Mouse (Mus musculus) layer of hippocampus, adult 11-12 months (tissue): ENCODE data around the gene Prox2.

Experiments
- DNase-seq: peaks from one replicate; pipeline ENCODE4 v3.0.0; 2022; ENCODE audit warnings: low spot score

The Prox2 gene

GRCm38 (mm10) chr12:85131361-85131760 is 20.8 kb upstream of the Prox2 start:
- no peak for DNase-seq

DNA sequence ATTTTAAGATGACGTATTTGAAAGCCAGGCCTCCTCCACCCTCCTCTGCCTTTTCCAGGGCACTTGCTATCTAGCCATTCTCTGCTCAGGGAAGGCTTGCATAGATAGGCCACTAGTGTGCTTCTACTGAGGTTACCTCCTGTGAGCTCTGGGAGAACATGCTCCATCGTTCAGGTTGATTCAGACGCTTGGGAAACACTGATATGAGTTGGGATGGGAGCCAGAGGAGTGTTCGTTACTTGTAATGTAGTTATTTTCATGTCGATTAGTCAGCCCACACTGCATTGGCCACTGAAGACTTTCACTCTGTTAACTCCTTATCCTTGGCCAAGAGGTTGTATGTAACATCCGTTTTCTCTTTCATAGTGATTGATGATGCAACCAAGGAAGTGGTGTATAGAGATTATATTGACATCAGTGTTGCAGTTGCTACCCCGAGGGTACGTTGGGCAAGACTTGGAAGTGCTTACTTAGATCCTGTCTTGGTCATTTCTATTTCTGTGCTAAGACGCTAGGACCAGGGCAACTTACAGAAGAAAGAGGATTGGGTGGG is 18.9 kb upstream of the Prox2 start:
- no peak for DNase-seq

DNA sequence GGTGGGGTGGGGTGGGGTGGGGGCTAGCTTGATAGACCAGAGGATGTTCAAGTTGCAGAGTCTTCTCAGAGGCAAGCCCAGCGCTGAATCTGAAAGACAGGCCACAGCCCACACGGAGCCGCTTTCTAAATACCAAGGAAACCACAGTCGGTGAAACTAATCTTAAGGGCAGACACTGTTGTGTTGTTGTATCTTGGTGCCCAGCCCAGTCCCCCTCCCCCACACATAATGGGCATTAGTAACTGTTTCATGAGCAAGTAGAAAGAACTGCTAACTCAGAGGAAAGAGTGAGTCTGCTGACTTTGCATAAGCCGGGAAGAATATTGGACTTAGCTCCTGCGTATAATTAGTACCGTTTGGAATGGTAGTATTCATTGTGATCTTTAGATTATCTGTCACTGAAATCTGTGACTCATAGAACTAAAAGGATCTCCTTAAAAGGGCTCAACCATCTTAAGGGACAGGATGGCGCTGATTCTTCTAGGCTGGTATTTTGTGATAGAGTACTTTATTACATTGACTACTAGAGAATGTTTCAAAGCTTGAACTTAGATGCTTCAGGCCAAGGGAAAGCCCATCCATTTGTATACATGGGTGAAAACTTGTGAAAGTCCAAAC is 16.5 kb upstream of the Prox2 start:
- DNase-seq = no peak

- DNase-seq = no peak
Observed at GRCm38 (mm10) chr12:85124751-85125150, 14.2 kb upstream of the Prox2 start.

GRCm38 (mm10) chr12:85123645-85124044 is 13.1 kb upstream of the Prox2 start:
- DNase-seq = no peak

- no peak for DNase-seq
Observed at GRCm38 (mm10) chr12:85123108-85123530, 12.6 kb upstream of the Prox2 start.

DNA sequence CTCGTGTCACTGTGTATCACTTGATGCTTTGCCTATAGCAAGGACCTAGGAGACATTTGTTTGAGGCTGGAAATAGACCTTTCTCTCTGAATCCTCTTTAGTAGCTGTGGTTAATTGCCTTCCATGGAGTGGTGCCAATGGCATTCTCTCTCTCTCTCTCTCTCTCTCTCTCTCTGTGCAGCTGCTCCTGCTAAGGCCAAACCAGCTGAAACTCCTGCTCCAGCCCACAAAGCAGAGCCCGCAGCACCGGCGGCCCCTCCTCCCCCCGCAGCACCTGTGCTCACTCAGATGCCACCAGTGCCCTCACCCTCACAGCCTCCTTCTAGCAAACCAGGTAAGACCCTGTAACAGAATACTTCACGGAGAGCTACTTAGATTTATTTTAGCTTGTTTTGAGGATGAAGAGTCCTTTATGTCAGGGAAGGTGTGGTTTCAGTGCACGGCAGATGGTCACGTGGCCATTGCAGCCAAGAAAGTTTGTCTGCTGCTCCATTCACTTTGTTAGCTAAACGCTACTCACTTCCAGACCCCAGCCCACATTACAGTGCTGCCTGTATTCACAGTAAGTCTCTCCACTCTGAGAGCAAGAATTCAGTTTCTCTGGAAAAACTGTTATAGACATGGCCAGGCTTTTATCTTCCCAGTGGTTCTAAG is 11.4 kb upstream of the Prox2 start:
- DNase-seq = no peak

DNA sequence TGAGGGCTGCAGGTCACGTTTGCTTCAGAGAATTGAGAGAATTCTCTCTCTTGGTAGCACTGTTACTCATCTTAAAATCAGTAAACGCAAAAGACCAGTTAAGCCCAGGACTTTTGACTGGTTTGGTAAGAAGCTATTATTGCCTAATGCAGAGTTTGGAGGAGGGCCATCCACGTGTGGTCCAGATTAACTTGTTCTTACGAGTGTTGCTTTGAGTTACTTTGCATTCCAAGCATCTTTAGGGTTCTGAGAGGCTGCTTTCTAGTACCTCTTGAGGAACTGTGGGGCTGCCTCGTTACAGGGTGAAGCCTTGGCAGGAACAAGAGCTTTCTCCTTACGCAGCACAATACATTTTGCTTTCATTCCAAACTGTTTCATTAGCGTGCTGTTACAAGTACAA is 5.1 kb upstream of the Prox2 start:
- DNase-seq = no peak

DNA sequence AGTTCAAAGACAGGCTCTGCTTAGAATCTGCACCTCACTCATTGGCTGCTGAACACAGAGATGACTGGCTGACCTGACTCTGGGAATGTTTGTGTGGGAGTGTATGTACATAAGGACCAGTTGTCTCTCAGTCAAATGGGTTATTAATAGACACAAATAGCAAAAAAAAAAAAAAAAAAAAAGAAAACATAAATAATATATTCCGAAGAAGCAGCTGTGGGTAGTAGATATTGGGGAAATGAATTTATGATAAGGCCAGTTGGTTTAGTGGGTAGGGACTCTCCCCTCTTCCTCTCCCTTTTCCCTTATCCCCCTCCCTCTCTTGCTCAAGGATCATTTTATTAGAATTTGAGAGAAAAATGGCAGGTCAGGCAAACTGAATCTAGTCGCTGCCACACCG is 3.4 kb upstream of the Prox2 start:
- no peak for DNase-seq

- DNase-seq = no peak
Observed at GRCm38 (mm10) chr12:85113337-85113736, 2.8 kb upstream of the Prox2 start.

GRCm38 (mm10) chr12:85112550-85113251 is 2.1 kb upstream of the Prox2 start:
- DNase-seq = no peak

DNA sequence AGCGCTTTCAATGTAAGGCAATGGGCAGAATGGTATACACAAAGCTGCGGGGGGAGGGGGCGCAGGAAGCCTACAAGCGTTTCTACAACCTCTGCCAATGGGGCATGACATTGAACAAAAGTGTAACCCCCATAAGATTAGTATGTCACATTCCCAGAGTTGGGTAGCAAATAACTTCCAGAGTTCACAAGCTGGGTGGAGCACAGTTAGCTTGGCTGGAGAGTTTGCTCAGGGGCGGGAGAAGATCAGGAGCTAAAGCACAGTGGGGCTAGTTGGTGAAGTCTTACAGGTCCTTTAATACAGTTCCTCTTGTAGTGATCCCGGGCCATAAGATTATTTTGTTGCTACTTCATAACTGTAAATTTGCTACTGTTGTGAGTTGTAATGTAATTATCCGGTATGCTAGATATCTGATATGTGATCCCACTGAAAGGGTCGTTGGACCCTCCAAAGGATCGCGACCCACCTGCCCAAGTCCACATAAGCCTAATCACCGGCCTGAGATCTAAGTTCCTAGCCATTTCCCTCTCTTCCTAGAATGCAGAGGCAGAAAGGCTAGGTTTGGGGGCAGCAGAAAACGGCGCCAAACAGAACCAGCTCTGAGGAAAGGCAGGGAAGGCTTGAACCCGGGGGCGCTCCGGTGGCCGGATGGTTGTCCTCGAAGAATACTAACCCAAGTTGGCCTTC is 405 bp downstream of the Prox2 start:
- no peak for DNase-seq

- DNase-seq = no peak
Observed at GRCm38 (mm10) chr12:85109426-85109825, 1.1 kb downstream of the Prox2 start.

- DNase-seq = no peak
Observed at GRCm38 (mm10) chr12:85108643-85109042, 1.9 kb downstream of the Prox2 start.

GRCm38 (mm10) chr12:85106292-85106691 is 4.3 kb downstream of the Prox2 start:
- no peak for DNase-seq

DNA sequence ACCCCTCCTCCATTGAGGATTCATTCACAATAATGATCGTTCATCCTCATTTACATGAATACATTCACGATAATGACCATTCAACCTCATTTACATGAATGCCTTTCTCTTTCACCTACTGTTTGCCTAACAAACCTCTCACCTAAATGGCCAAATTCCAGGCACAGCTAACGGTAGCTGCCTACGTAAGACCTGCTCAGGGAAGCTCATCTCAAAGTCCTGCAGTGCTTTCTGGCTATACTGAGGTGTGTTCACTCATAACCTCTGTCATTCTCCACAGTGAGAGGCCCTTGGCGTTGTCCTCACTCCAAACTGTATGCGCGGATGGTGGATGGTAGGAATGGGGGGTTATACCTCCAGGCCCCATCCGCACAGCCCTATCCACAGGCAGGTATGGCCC is 5.8 kb downstream of the Prox2 start:
- no peak for DNase-seq

DNA sequence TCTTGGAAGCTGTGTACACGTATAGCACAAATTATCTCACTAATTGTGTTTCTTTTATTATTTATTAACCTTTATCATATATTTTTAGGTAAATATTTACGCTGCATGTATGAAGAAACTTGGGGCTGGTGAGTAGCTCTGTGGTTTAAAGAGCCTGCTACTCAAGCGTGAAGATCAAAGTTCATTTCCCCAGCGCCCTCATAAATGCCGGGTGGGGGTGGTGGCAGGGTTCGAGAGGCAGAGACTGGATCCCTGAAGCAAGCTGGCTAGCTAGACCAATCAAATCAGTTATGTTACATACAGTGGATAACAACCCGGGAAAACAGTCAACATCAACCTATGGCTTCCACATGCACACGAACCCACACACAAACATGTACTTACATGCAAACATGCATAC is 7.5 kb downstream of the Prox2 start:
- DNase-seq = no peak

- DNase-seq = no peak
Observed at GRCm38 (mm10) chr12:85101521-85102106, 8.9 kb downstream of the Prox2 start.

GRCm38 (mm10) chr12:85101001-85101400 is 9.6 kb downstream of the Prox2 start:
- no peak for DNase-seq

- DNase-seq = no peak
Observed at GRCm38 (mm10) chr12:85095859-85096258, 14.7 kb downstream of the Prox2 start.

- no peak for DNase-seq
Observed at GRCm38 (mm10) chr12:85095146-85095545, 15.4 kb downstream of the Prox2 start.

- DNase-seq = no peak
Observed at GRCm38 (mm10) chr12:85094706-85095105, 15.9 kb downstream of the Prox2 start.
